Mouse (Mus musculus) small intestine, adult 2 months (tissue): ENCODE measurements around the gene Caprin1. TPM values are rescaled to one million over a fixed set of nuclear protein-coding genes. Genes with fewer than 3 reads are reported as not detected.

Experiments
- H3K27ac ChIP-seq: fragments of 200-500 bp; 2 replicates; pipeline ENCODE4 v1.5.1; 2012; ENCODE audit warnings: low read depth, low read length, control low read depth, inconsistent platforms; ENCODE audit not compliant: insufficient read depth
- H3K27me3 ChIP-seq: fragments of 200-500 bp; 2 replicates; pipeline ENCODE4 v1.6.1; 2012; ENCODE audit warnings: mild to moderate bottlenecking, moderate library complexity, low read length, inconsistent platforms; ENCODE audit not compliant: control insufficient read depth, insufficient read depth
- H3K36me3 ChIP-seq: fragments of 200-500 bp; 2 replicates; pipeline ENCODE4 v1.6.1; 2012; ENCODE audit warnings: mild to moderate bottlenecking, low read length, control low read depth, inconsistent platforms; ENCODE audit not compliant: control insufficient read depth, insufficient read depth
- H3K4me1 ChIP-seq: fragments of 200-500 bp; 2 replicates; pipeline ENCODE4 v1.6.1; 2012; ENCODE audit warnings: low read length, inconsistent platforms, mixed read lengths; ENCODE audit not compliant: control insufficient read depth, insufficient read depth, insufficient read length
- H3K4me3 ChIP-seq: fragments of 200-500 bp; 2 replicates; pipeline ENCODE4 v1.5.1; 2012; ENCODE audit warnings: low read depth, mild to moderate bottlenecking, control low read depth, inconsistent platforms, low read length, moderate library complexity
- CTCF ChIP-seq: fragments of 200-500 bp; IDR thresholded peaks from 2 replicates; pipeline ENCODE4 v1.5.1; 2012; ENCODE audit warnings: low read depth, mild to moderate bottlenecking, control low read depth, inconsistent platforms, low read length, moderate library complexity, mixed read lengths; ENCODE audit not compliant: insufficient replicate concordance, insufficient read length; ENCODE audit errors: extremely low read depth
- POLR2A ChIP-seq: fragments of 200-500 bp; IDR thresholded peaks from 2 replicates; pipeline ENCODE4 v1.6.1; 2012; ENCODE audit warnings: low read depth, mild to moderate bottlenecking, control low read depth, inconsistent platforms, low read length, moderate library complexity
- WGBS: fragments of 180-500 bp; shearing (Covaris S2); methylation state at CpG from one replicate; pipeline ENCODE4 v1.1.7; 2018; 5-methylcytosine and 5-hydroxymethylcytosine counted together
- polyA plus RNA-seq: library from polyadenylated mRNA; depleted of rRNA; stranded (reverse); fragments of >200 nt; gene quantifications from 2 replicates; pipeline ENCODE4 v1.2.3, GENCODE M21; 2012

The Caprin1 gene
- polyA plus RNA-seq, 1 experiment: 90.0 TPM

- Histone ChIP-seq H3K27ac (no peak overlapping the region), H3K36me3 (no peaks in the 10 kb centered on the region), H3K4me3 (no peak overlapping the region), H3K27me3 (no peaks in the 10 kb centered on the region), H3K4me1 (no peaks in the 10 kb centered on the region; the same call in 1 of the 2 replicates)
- TF ChIP-seq CTCF (no peak), POLR2A (no peak)
- 69% methylated on average over 3 of the region's 3 CpGs for WGBS
Measured at GRCm38 (mm10) chr2:103815976-103816375, 18.5 kb upstream of the Caprin1 start.

GRCm38 (mm10) chr2:103811465-103812191 lies 14.2 kb upstream of the Caprin1 start:
- Histone ChIP-seq H3K27ac (no peak overlapping the region), H3K4me1 (peaks cover 4% of the 10 kb centered on the region; the same call in 1 of the 2 replicates), H3K36me3 (no peaks in the 10 kb centered on the region), H3K27me3 (no peaks in the 10 kb centered on the region), H3K4me3 (no peak overlapping the region)
- TF ChIP-seq CTCF (no peak), POLR2A (no peak)
- 47% methylated on average over 5 of the region's 5 CpGs for WGBS

- 62% methylated on average over 6 of the region's 6 CpGs for WGBS
- Histone ChIP-seq H3K4me1 (peaks cover 4% of the 10 kb centered on the region; the same call in 1 of the 2 replicates), H3K36me3 (no peaks in the 10 kb centered on the region), H3K27ac (no peak overlapping the region), H3K27me3 (no peaks in the 10 kb centered on the region), H3K4me3 (no peak overlapping the region)
- TF ChIP-seq CTCF (no peak), POLR2A (no peak)
Measured at GRCm38 (mm10) chr2:103810412-103810811, 13.0 kb upstream of the Caprin1 start.

GRCm38 (mm10) chr2:103808466-103808865 lies 11.0 kb upstream of the Caprin1 start:
- Histone ChIP-seq H3K36me3 (no peaks in the 10 kb centered on the region), H3K4me3 (no peak overlapping the region), H3K27ac (no peak overlapping the region), H3K27me3 (no peaks in the 10 kb centered on the region), H3K4me1 (peaks cover 5% of the 10 kb centered on the region; the same call in 1 of the 2 replicates)
- no peak for TF ChIP-seq CTCF
- no peak for TF ChIP-seq POLR2A

- H3K36me3 ChIP-seq: no peaks in the 10 kb centered on the region
- no peak overlapping the region for H3K27ac ChIP-seq
- peaks cover 6% of the 10 kb centered on the region; the same call in 1 of the 2 replicates for H3K4me1 ChIP-seq
- TF ChIP-seq CTCF (no peak), POLR2A (no peak)
- no peaks in the 10 kb centered on the region for H3K27me3 ChIP-seq
- 72% methylated on average over 5 of the region's 5 CpGs for WGBS
- H3K4me3 ChIP-seq: no peak overlapping the region
Measured at GRCm38 (mm10) chr2:103803770-103804530, 6.5 kb upstream of the Caprin1 start.

GRCm38 (mm10) chr2:103802422-103802821 lies 5.0 kb upstream of the Caprin1 start:
- WGBS: 100% methylated on average over 1 of the region's 1 CpGs

More at GRCm38 (mm10) chr2:103802422-103802821, 5.0 kb upstream of the Caprin1 start:
- Histone ChIP-seq H3K27ac (no peak overlapping the region), H3K27me3 (no peaks in the 10 kb centered on the region), H3K36me3 (no peaks in the 10 kb centered on the region), H3K4me1 (peaks cover 6% of the 10 kb centered on the region; the same call in 1 of the 2 replicates), H3K4me3 (no peak overlapping the region)
- TF ChIP-seq POLR2A: no peak
- TF ChIP-seq CTCF: no peak
